Mouse (Mus musculus) G1E (cell line): ENCODE measurements around the gene Ccdc92.

Experiments
- CTCF ChIP-seq: IDR thresholded peaks from 2 replicates; pipeline ENCODE4 v1.5.1; 2012; ENCODE audit warnings: low read depth, low read length, inconsistent platforms, mixed read lengths
- POLR2AphosphoS5 ChIP-seq: IDR thresholded peaks from 2 replicates; pipeline ENCODE4 v1.6.1; 2012; ENCODE audit warnings: low read depth, low read length, inconsistent platforms; ENCODE audit not compliant: insufficient replicate concordance

DNA sequence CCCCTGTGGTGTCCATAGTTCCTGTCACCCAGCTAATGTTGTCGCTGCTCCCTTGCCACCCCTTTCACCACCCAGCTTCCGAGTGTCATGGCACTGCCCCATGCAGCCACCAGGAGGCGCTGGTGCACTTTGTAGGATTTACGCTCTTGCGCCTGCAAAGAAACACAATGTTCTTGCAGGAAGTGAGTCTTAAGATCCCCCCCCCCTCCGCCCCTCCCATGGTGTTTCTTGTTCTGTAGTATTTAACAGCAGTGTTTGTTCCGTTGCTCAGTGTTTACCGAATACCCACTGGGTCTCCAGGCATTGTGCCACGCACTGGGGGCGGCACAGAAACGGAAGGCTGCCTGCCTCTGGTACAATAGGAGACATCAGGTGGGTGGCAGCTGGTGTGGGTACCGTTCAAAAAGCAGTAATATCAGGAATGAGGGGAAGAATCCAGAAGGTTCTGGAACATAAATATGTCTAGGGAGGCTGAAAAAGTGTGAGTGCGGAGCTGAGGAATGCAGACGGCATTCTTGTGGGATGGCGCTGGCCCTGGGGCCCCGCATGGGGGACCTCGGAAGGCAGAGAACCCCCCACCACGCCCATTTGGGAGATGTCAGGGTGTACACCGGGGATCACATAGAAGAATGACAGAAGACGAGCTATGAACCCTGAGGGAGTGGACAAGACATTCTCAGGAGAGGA, 37.9 kb upstream of the Ccdc92 start:
- TF ChIP-seq POLR2AphosphoS5: no peak
- TF ChIP-seq CTCF: peak; percentile 66
